Mouse (Mus musculus) urinary bladder, postnatal 14 days (tissue): ENCODE data around the gene Ctsc.
"Not testable (repeated sequence)": the region's sequence is repeated elsewhere in the genome, so short reads cannot be mapped to it uniquely, and the experiment has no call there.

Experiments
- DNase-seq: peaks from one replicate; pipeline ENCODE4 v3.0.0; 2021; ENCODE audit warnings: low spot score

Ctsc gene

DNA sequence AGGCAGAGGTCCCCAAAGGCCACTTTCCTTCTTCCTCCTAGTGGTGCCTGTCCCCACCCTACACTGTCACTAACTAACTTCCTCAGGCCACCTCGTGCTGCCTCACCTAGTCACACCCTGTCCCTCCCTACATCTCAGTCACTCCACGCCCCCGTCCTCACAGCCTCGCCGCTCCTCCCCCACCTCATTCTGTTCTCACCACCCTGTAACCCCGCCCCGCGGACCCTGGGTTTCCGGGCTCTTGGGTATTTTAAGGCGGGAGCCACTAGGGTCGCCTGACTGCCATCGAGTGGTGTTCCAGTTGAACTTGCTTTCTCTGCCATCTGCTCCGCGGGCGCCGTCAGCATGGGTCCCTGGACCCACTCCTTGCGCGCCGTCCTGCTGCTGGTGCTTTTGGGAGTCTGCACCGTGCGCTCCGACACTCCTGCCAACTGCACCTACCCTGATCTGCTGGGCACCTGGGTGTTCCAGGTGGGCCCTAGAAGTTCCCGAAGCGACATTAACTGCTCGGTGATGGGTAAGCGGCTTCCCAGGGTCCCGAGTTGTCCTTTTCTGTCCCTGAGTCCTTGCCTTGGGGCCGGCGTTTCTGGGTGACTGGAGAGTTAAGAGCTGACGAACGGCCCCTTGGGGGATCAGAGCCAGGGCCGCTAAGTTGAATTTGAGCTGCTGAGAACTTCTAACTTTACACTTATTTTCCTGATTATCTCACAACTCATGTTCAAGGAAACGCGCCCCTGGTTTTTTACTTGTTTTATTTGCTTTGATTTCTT is at the start of gene Ctsc:
TSS of gene Ctsc (plus strand) at position 228 of the 770 bp plus-strand sequence.
- DNase-seq: peak; percentile 84

DNA sequence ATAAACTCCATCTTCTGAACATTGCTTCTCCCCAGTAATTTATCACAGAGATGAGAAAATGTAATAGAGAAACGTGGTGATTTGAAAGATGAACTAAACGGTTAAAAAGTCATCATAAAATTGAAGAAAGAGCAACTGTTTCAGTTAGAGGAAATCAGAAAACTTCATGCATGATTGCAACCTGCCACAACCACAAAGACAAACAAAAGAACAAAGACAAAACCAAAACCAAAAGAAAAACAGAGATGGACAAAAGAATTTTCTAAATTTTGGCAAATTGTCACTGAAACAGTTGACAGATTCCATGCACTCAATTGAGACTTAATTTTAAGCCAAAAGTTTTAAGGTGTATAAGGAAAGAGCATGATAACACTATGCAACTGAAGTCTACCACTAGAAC is 48.8 kb upstream of the Ctsc start:
- DNase-seq: no peak

DNA sequence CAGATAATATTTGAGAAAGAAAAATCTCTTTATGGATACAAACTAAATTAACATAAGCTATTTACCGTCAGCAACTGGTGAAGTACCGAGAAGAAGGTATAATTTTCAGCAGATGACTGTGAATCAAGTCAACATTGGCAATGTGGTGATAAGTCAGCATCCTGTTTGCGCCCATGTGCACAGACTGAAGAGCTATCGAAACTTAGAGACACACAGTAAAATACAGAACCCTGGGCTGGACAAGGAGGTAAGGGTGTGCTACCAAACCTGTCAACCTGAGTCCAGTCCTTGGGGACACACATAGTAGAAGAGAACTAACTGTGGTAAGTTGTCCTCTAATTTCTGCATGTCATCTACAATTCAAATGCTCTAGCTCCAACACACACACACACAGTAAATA is 47.8 kb upstream of the Ctsc start:
- DNase-seq: no peak

DNA sequence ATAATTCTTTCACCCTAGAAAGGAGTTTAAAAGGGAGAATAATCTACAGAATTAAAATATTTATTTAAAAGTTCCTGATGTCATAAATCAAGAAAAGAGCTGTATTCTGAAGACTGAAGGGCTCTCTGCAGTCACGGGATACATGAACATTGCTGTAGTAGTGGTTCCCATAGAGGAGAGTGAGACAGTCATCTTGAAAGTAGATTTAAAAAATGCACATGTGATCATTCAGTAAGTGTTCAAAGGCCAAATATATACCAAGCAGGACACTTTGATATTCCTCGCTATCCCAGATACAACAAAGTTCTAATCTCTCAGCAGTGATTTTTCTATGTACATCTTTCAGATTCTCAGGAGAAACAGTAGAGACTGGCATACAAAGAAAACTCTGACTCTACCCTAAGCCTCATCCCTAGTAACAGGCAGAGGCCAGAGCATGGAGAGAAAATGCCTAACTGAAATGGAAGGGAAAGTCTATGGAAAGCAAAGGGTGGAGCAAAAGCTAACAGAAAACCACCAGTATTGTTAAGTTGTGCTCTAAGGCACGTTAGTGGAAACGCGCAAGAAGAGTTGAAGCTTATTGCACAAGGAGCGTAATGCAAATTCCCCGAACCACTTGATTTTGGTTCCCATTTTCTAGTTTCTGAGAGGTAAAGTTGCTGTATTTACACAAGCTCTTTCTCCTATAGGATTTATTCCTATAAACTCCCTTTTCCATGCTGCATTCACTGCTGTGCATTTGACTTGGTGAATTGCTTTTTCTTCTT is 46.9 kb upstream of the Ctsc start:
- no peak for DNase-seq

DNA sequence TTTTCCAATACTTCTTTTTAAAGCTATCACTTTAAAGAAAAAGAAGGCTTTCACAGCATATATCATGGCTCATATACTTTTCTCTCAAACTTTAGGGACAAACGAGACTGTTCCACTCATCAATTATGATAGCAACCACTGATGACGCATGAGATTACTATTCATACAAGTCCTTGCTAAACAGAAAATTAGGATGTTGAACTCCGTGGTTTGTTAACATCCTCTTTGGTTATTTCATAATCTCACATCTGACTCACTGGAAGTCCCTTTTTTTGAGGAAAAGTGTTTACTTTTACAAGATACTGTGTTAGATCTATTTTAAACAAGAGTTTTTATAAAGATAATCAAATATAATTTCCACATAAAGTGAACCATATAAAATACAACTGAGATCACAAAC is 34.8 kb upstream of the Ctsc start:
- DNase-seq: no peak

DNA sequence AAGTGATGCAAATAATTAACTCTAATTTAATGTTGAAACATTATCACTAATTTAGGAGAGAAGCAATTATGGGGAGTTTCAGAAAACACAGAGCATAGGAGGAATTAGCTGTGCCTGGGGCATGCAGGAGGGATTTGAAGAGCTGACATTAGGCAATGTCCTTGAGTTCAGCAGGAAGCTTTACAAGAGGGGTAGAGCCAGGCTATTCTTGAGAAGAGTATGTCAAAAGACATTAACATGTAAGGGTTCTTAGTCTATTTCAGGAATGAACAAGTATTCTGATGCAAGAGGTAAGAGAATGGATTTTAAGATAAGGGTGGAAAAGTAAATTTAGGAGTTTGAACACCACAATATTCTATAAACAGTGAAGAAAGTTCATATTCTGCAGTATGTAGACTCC is 33.4 kb upstream of the Ctsc start:
- DNase-seq: no peak

DNA sequence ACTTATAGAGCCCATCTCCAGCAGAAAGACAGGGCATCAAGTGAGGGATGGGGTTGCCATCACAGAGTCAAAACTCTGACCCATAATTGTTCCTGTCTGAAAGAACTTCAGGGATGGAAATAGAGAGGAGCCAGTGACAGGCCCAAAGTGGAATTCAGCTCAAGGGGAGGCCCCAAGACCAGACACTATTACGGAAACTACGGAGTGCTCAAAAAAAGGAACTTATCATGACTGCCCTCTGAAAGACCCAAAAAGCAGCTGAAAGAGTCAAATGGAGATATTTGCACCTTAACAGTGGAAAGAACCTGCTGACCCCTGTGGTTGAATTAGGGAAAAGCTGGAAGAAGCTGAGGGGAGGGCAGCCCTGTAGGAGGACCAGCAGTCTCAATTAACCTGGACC is 27.5 kb upstream of the Ctsc start:
- not testable (repeated sequence) for DNase-seq

DNA sequence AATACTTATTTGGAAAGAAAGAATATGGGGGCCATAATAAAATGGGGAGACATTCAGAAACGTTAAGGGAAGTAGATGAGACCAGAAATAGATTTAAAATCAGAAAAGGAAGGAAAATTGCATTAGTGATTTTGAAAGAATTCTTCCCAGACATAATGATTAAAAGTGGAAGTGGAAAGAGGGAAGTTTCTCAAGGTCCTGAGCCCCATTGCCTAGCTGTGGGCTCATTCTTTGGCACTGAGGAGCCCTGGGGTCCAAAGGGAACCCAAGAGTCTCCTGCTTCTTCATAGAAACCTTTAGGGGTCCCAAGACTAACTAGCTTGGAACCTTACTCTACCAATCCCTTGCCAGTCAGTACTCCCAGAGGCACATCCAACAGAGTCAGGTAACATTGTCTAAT is 26.4 kb upstream of the Ctsc start:
- DNase-seq: no peak

DNA sequence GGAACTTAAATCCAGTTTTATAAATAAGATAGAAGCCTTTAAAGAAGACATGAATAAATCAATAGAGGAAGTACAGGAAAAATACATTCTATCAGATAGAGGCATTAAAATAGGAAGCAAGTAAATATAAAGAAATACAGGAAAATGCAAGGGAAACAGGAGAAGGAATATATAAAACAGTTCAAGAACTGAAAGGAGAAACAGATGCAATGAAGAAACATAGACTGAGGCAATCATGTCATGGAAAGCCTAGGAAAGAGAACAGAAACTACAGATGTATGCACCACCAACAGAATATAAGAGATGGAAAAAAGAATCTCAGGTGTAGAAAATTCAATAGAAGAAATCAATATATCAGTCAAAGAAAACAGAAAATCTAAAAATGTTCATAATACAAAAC is 25.8 kb upstream of the Ctsc start:
- DNase-seq: no peak

DNA sequence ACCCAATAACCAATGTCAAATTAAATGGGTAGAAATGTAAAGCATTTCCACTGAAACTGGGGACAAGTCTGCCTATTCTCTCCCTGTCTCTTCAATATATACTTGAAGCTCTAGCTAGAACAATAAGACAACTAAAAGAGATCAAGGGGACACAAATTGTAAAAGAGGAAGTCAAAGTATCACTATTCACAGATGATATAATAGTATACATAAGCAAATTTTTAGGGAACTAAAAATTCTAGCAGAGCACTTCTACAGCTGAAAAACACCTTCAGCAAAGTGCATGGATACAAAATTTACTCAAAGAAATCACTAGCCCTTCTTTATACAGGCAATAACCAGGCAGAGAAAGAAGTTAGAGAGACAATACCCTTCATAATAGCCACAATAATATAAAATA is 23.0 kb upstream of the Ctsc start:
- DNase-seq: no peak

DNA sequence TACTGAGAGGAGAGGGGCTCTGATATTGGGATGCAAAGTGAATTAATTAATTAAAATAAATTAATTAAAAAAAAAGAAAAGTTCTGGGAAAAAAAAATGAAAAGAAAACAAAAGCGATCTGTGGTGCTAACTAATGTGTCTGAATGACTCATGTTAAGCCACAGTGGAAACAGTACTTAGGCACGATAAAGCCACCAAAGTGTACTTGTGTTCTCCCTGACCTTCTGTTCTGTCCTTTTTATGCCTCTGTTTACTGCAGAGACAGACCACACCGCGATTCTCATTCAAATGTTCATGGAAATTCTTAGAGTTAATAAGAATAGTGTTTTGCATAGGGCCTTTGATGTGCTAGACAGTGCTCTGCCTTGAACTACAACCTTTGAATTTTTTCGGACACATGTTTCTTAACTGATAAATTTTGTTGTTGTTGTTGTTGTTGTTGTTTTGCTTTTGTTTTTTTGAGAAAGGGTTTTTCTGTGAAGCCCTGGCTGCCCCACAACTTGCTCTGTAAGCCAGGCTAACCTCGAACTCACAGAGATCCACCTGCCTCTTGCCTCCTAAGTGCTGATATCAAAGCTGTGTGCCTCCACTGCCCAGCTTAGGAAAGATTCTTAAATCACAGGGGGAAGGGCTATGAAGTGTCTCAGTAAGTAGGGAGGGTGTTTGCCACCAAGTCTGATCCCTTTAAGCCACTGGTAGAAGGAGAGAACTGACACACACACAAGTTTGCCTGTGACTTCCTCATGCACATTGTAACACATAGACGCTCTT is 18.5 kb upstream of the Ctsc start:
- no peak for DNase-seq

DNA sequence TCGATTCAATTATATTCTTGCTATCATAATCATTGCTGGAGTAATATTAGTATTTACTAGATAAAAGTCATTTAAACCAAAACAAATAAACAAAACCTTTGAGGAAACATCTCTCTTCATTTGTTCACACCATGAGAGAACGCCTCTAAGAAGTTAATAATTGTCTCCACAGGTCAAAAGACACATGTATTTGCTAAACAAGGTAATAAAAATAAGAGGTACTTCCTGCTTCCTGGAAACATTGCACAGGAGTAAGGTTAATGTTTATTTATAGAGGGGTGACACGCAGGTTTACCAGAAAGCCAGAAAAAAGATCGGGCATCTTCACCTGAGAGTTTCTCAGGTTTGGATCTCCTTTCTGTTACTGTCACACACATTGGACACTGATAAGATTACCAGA is 16.1 kb upstream of the Ctsc start:
- no peak for DNase-seq

DNA sequence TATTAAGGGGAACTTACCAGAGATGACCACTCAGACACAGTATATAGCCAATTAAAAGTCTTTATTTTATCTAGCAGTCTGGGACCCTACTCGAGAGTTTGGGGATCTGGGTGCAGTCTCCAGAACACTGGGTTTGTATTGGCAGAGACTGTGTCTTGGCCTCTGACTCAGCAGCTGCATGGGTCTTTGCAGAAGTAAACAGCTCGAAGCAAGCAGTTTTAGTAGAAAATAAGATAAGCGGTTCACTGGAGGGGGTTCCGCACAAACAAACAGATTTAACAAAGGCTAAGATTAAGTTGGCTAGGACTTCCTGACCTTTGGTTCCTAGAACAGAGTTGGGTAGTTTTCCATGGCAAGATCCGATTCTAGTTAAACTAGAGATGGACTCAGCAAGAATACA is 13.0 kb upstream of the Ctsc start:
- no peak for DNase-seq

DNA sequence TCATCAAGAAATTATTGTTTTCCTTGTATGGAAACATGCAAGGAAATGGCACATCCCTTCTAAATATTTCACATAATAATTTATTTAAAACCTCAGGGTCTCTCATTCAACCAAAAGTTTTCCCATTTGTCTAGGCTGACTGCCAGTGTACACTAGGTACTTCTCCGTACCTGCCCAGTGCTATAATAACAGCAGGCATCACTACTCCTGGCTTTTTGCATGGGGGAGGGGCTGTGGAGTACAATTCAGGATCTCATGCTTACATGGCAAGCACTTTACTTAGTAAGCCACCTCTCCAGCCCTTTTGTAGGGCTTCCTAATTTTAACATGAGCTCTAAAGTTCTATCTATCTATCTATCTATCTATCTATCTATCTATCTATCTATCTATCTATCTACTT is 8.0 kb upstream of the Ctsc start:
- DNase-seq: no peak

DNA sequence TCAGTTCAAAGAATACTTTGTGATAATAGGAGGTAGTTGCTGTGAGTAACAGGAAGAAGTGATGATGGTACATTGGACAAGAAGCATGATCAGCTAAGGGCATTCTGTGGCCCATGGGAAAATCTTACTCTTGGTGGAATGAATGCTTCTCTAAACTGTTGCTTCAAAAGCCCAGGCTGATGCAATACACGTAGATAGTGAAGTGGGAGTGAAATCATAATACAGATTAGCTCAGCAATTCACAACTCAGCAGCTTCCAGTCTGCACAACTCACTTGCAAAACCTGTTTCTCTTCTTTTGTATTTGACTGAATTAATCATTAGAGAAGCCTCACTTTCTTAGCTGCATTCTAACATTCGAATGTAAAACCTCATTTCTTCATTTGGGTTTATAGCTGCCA is 6.4 kb upstream of the Ctsc start:
- peak; percentile 8 for DNase-seq

DNA sequence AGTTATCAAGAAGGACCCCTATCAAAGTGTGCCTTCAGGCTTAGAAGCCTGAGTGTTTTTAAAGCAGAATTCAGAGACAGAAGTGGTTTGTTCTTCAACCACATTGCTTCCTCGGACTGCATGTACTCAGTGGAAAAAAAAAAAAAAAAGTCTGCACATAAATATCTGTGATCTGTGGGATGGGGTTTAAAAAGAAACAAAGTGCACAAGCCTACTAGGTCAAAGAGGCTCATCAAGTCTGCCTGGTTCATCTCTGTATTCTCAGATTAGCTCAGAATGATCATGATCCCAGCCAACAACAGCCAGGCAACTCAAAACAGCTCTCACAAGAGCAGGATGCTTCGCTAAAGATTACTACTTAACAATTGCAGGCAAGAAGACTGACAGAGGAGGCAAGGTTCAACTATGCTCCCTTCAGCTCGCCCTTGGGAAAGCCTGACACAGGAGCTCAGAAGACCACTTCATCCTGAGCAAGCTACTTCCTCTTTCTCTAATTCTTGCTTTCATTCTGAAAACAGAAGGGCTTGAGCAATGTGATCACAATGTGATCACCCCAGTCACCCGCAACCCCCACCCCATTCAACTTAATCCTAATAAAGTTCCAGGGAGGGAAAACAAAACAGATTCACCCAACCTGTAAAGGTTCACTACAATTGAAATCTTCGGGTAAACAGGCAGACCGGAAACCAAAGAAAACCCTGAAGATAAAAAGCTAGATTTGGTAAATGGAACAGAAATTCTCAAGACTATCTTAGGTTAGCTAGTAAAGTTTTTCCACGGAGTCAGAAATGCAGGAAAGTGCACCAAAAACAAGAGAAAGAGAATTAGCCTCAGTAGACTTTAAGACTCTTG is 745 bp upstream of the Ctsc start:
- DNase-seq: no peak

DNA sequence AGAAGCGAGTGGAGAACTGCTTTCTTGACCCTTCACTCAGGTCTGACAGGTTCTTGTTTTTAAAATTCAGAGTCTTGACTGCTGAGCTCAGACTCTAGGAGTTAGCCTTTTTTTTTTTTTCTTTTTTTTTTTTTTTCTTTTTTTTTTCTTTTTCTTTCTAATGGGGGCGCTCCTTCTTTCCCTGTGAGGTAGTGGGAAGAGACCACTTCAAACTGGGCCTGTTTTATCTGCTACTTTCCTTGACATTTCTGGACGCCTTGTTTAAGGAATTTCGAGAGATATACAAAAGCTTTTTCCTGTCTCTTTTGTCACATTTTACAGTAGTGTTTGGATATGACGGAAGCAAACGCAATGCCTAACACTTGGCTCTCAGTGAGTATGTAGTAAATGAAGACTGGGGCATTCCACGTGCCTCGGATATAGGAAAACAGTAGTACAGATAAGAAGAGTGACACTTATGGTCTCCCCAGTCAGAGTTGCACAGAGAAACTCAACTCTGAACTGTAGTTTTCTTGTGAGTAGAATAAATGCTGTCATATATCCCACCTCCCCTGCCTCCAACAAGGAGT is 827 bp downstream of the Ctsc start:
- no peak for DNase-seq

DNA sequence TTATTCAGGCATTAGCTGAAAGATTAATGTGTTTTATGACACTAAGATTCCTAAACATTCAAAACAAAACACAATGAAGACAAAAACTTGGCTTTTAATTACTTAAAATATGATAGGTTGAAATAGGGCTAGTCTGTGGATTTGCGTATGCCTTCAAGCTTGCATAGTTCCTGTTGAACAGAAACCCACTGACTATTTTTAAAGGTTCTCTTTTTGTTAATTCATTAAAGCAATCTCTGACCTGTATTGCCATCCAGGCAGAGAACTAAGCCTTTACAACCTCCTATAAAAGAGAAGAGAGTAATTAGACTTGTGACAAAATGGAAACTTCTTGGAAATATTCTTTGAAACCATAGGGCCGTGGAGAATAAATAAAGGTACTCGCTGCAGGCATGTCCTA is 7.4 kb downstream of the Ctsc start:
- no peak for DNase-seq

DNA sequence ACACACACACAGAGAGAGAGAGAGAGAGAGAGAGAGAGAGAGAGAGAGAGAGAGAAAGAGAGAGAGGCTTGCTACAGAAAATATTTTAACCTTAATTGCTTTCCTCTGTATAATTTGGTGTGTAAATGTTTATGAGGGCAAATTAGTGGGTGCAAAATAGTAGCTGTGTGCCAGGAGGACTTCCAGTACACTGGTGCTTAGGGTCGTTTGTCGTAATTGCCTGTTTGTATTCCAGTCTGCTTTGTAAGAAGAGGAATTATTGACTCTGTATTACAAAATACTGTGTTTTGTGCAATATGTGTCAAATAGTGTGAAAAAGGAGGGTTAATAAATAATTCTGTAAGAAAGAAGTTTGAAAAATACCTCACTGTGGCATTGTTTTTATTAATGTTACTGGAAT is 13.2 kb downstream of the Ctsc start:
- DNase-seq: no peak

DNA sequence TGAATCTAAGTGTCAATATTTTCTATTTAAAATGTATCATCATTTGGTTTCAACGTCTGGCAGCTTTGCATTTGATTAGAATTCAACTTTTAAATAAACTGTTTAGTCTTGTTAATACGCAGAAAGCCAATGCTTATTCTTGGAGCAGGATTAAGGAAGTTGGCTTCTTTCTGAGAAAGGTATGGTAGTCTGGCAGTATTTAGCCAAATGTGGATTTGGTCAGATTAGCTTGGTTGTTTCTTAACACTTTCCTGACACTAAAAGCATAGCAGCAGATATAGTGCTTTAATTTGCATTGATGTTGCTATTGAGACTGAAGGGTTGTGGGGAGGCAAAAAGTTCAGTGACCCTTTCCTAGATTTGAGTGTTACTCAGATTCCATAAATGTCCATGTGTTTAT is 14.2 kb downstream of the Ctsc start:
- no peak for DNase-seq

DNA sequence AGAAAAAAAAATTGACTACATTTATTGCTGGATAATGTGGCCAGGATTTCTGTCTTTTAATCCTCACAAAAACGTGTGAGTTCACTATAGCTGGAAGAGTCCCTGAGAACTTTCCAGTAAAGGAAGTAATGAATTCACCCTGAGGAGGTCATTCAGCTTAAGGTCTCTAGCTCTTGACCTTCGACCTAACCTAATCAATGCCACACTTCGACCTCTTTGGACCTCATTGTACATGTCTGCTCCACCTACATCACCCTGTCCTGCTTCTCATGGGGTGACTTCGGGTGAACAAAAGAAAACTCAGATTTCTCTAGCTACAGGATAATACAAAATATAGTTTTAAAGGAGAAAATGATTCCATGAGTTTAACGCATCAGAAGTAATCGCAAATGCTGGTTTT is 16.0 kb downstream of the Ctsc start:
- DNase-seq: no peak

DNA sequence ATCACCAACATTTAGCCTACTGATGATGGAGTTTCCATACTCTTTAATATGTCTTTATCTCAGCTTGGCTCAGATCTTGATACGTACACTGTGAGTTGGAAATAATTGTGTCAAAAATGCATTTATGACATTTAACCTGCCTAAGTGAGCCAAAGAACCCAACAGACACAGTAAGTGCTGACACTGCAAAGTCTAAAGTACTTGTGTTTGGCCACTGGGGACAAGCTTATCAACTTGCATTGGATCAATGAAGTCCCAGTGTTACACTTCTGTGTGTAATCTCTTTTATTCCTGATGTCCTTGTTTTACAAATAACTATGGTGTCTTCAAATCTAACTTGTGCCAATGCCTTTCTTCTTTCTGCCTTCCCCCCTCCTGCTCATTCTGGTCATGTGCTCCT is 18.1 kb downstream of the Ctsc start:
- no peak for DNase-seq
